Mouse (Mus musculus): ENCODE measurements around the gene Kctd21. TPM values are rescaled to one million over a fixed set of nuclear protein-coding genes. Genes with fewer than 3 reads are reported as not detected.

Gene Kctd21
- total and polyA plus RNA-seq, 3 experiments, result 3.6 to 4.1 (median 3.7) TPM

DNA sequence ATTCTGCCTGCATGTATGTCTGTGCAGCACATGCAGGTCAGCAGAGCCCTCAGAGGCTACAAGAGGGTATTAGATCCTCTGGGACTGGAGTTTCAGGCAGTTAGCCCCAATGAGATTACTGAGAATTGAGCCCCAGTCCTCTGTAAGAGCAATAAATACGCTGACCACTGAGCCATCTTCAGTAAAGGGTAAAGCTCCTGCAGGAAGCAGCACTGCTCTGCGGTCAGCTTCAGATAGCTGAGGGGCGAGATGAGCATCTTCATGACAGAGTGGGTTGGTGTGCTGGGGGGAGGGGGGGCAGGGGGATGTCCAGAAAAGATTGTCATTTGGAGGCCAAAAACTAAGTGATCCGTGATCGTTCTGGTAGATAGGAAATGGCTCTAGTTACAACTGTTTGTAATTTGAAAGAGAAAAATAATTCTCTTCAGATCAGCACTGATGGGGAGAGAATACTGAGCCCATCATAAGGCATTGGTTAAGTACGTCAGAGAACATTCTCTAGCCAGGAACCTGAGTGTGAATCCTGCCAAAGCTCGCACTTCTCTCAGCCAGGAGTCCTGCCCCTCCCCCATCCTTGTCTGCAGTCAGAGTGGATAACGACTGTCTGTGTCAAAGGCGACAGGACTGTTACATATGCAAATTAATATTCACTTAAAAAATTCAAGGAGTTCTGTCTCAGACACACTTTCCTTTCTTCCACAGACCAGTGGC lies 14.1 kb downstream of the Kctd21 start:
- Histone ChIP-seq H3K27ac (no peak overlapping the region), H3K4me1 (ENCODE audit: control insufficient read depth, insufficient read depth, low read length) (peaks cover 5% of the 10 kb centered on the region), H3K36me3 (ENCODE audit: control insufficient read depth, insufficient read depth, low read length) (no peaks in the 10 kb centered on the region), H3K4me3 (no peak overlapping the region), H3K79me2 (replicated peaks; ENCODE audit: control insufficient read depth, insufficient read depth, low read length) (no peaks in the 10 kb centered on the region), H3K27me3 (ENCODE audit: control insufficient read depth, insufficient read depth, low read length) (no peaks in the 10 kb centered on the region), H3K9ac (ENCODE audit: low read depth, low read length) (no peak overlapping the region)
- peak in 1 of 2 experiments; percentile 15 for DNase-seq
- WGBS, result 66% methylated on average over 9 of the region's 9 CpGs
- TF ChIP-seq EP300 (IDR thresholded peaks at IDR 0.05; ENCODE audit: insufficient read depth, low read depth, low read length), result no peak
- no peak for TF ChIP-seq POLR2A (IDR thresholded peaks at IDR 0.05; ENCODE audit: insufficient read depth, low read depth, low read length)
- no peak for TF ChIP-seq CTCF (IDR thresholded peaks at IDR 0.05)
- intact Hi-C loops (cut with DNase I), result no loop called here

- H3K27ac ChIP-seq, result no peak overlapping the region
- WGBS, result 80% methylated on average over 4 of the region's 4 CpGs
- no peaks in the 10 kb centered on the region for H3K36me3 ChIP-seq (ENCODE audit: control insufficient read depth, insufficient read depth, low read length)
- no peaks in the 10 kb centered on the region for H3K79me2 ChIP-seq (replicated peaks; ENCODE audit: control insufficient read depth, insufficient read depth, low read length)
- no peak overlapping the region for H3K9ac ChIP-seq (ENCODE audit: low read depth, low read length)
- no peak overlapping the region for H3K4me3 ChIP-seq
- H3K4me1 ChIP-seq (ENCODE audit: control insufficient read depth, insufficient read depth, low read length), result peaks cover 3% of the 10 kb centered on the region
- intact Hi-C loops (cut with DNase I), result no loop called here
- peak in 1 of 2 experiments; percentile 15 for DNase-seq
- no peak for TF ChIP-seq EP300 (IDR thresholded peaks at IDR 0.05; ENCODE audit: insufficient read depth, low read depth, low read length)
- TF ChIP-seq CTCF (IDR thresholded peaks at IDR 0.05), result no peak
- TF ChIP-seq POLR2A (IDR thresholded peaks at IDR 0.05; ENCODE audit: insufficient read depth, low read depth, low read length), result no peak
- no peaks in the 10 kb centered on the region for H3K27me3 ChIP-seq (ENCODE audit: control insufficient read depth, insufficient read depth, low read length)
These were observed 14.7 kb downstream of the Kctd21 start for GRCm38 (mm10) chr7:97346822-97347166.

DNA sequence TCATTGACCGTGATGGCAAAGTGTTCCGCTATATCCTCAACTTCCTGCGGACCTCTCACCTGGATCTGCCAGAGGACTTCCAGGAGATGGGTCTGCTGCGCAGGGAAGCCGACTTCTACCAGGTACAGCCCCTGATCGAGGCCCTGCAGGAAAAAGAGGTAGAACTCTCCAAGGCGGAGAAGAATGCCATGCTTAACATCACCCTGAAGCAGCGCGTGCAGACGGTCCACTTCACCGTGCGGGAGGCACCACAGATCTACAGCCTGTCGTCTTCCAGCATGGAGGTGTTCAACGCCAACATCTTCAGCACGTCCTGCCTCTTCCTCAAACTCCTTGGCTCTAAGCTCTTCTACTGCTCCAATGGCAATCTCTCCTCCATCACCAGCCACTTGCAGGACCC lies 15.3 kb downstream of the Kctd21 start:
- H3K79me2 ChIP-seq (replicated peaks; ENCODE audit: control insufficient read depth, insufficient read depth, low read length), result no peaks in the 10 kb centered on the region
- H3K4me1 ChIP-seq (ENCODE audit: control insufficient read depth, insufficient read depth, low read length), result peaks cover 3% of the 10 kb centered on the region
- H3K27me3 ChIP-seq (ENCODE audit: control insufficient read depth, insufficient read depth, low read length), result no peaks in the 10 kb centered on the region
- intact Hi-C loops (cut with DNase I), result no loop called here
- H3K27ac ChIP-seq, result no peak overlapping the region
- no peak overlapping the region for H3K4me3 ChIP-seq
- H3K36me3 ChIP-seq (ENCODE audit: control insufficient read depth, insufficient read depth, low read length), result no peaks in the 10 kb centered on the region
- DNase-seq, result peak in 1 of 2 experiments; percentile 13
- TF ChIP-seq POLR2A (IDR thresholded peaks at IDR 0.05; ENCODE audit: insufficient read depth, low read depth, low read length) (no peak), EP300 (IDR thresholded peaks at IDR 0.05; ENCODE audit: insufficient read depth, low read depth, low read length) (no peak), CTCF (IDR thresholded peaks at IDR 0.05) (no peak)
- no peak overlapping the region for H3K9ac ChIP-seq (ENCODE audit: low read depth, low read length)
- 97% methylated on average over 15 of the region's 15 CpGs for WGBS

- Histone ChIP-seq H3K27ac (no peak overlapping the region), H3K79me2 (replicated peaks; ENCODE audit: control insufficient read depth, insufficient read depth, low read length) (no peaks in the 10 kb centered on the region), H3K27me3 (ENCODE audit: control insufficient read depth, insufficient read depth, low read length) (no peaks in the 10 kb centered on the region), H3K9ac (ENCODE audit: low read depth, low read length) (no peak overlapping the region), H3K4me1 (ENCODE audit: control insufficient read depth, insufficient read depth, low read length) (peaks cover 3% of the 10 kb centered on the region), H3K4me3 (no peak overlapping the region), H3K36me3 (ENCODE audit: control insufficient read depth, insufficient read depth, low read length) (no peaks in the 10 kb centered on the region)
- WGBS, result 87% methylated on average over 3 of the region's 3 CpGs
- no peak for TF ChIP-seq EP300 (IDR thresholded peaks at IDR 0.05; ENCODE audit: insufficient read depth, low read depth, low read length)
- no peak for TF ChIP-seq POLR2A (IDR thresholded peaks at IDR 0.05; ENCODE audit: insufficient read depth, low read depth, low read length)
- TF ChIP-seq CTCF (IDR thresholded peaks at IDR 0.05), result no peak
- peak in 1 of 2 experiments; percentile 8 for DNase-seq
- intact Hi-C loops (cut with DNase I), result no loop called here
These were observed 16.2 kb downstream of the Kctd21 start for GRCm38 (mm10) chr7:97348318-97348717.

- peak in 1 of 2 experiments; percentile 4 for DNase-seq
- no peaks in the 10 kb centered on the region for H3K27me3 ChIP-seq (ENCODE audit: control insufficient read depth, insufficient read depth, low read length)
- intact Hi-C loops (cut with DNase I), result no loop called here
- no peak for TF ChIP-seq EP300 (IDR thresholded peaks at IDR 0.05; ENCODE audit: insufficient read depth, low read depth, low read length)
- no peak for TF ChIP-seq POLR2A (IDR thresholded peaks at IDR 0.05; ENCODE audit: insufficient read depth, low read depth, low read length)
- TF ChIP-seq CTCF (IDR thresholded peaks at IDR 0.05), result no peak
- H3K79me2 ChIP-seq (replicated peaks; ENCODE audit: control insufficient read depth, insufficient read depth, low read length), result no peaks in the 10 kb centered on the region
- no peak overlapping the region for H3K9ac ChIP-seq (ENCODE audit: low read depth, low read length)
- H3K27ac ChIP-seq, result no peak overlapping the region
- no peak overlapping the region for H3K4me3 ChIP-seq
- WGBS, result 87% methylated on average over 5 of the region's 5 CpGs
- H3K4me1 ChIP-seq (ENCODE audit: control insufficient read depth, insufficient read depth, low read length), result no peaks in the 10 kb centered on the region; the same call in 1 of the 2 replicates
- H3K36me3 ChIP-seq (ENCODE audit: control insufficient read depth, insufficient read depth, low read length), result no peaks in the 10 kb centered on the region
These were observed 16.7 kb downstream of the Kctd21 start for GRCm38 (mm10) chr7:97348836-97349235.

- intact Hi-C loops (cut with DNase I), result no loop called here
- no peaks in the 10 kb centered on the region; the same call in 1 of the 2 replicates for H3K4me1 ChIP-seq (ENCODE audit: control insufficient read depth, insufficient read depth, low read length)
These were observed 17.3 kb downstream of the Kctd21 start for GRCm38 (mm10) chr7:97349438-97349837.

More at GRCm38 (mm10) chr7:97349438-97349837, 17.3 kb downstream of the Kctd21 start:
- no peaks in the 10 kb centered on the region for H3K27me3 ChIP-seq (ENCODE audit: control insufficient read depth, insufficient read depth, low read length)
- no peak overlapping the region for H3K4me3 ChIP-seq
- no peaks in the 10 kb centered on the region for H3K79me2 ChIP-seq (replicated peaks; ENCODE audit: control insufficient read depth, insufficient read depth, low read length)
- TF ChIP-seq EP300 (IDR thresholded peaks at IDR 0.05; ENCODE audit: insufficient read depth, low read depth, low read length), result no peak
- no peak for TF ChIP-seq CTCF (IDR thresholded peaks at IDR 0.05)
- TF ChIP-seq POLR2A (IDR thresholded peaks at IDR 0.05; ENCODE audit: insufficient read depth, low read depth, low read length), result no peak
- no peak overlapping the region for H3K27ac ChIP-seq
- no peak overlapping the region for H3K9ac ChIP-seq (ENCODE audit: low read depth, low read length)
- WGBS, result 91% methylated on average over 6 of the region's 6 CpGs
- H3K36me3 ChIP-seq (ENCODE audit: control insufficient read depth, insufficient read depth, low read length), result no peaks in the 10 kb centered on the region
- peak in 1 of 2 experiments; percentile 9 for DNase-seq
